Mouse (Mus musculus) CH12.LX (cell line): ENCODE measurements at regions not wholly inside any gene's neighbourhood (a gene's known extent, or its start where the extent isn't known, plus 50 kb on each side); places are given as distances from the start of the nearest gene placed in this dataset.

Source experiments
- DNase-seq: peaks from one replicate; pipeline ENCODE4 v3.0.0-alpha.2; 2013; ENCODE audit errors: extremely low read depth
- H3K27ac ChIP-seq: 2 replicates; pipeline ENCODE4 v1.5.1; 2012; ENCODE audit warnings: low read depth, mild to moderate bottlenecking, control low read depth, moderate library complexity; ENCODE audit not compliant: insufficient read depth
- H3K27me3 ChIP-seq: replicated peaks from 2 replicates; pipeline ENCODE3; 2012; ENCODE audit warnings: inconsistent platforms
- H3K36me3 ChIP-seq, 2 experiments: replicated peaks in 1 of 2; 2 replicates each; pipeline versions ENCODE3 to v1.6.1; 2012; ENCODE audit warnings: inconsistent platforms in 1 of 2, low read length in 1 of 2, mild to moderate bottlenecking in 1 of 2, mixed read lengths in 1 of 2, moderate library complexity in 1 of 2; ENCODE audit not compliant: control insufficient read depth in 1 of 2, insufficient read depth in 1 of 2
- H3K4me1 ChIP-seq, 2 experiments: 2 replicates each; pipeline ENCODE4 v1.6.1; 2012; ENCODE audit warnings: inconsistent platforms in 1 of 2, moderate library complexity in 1 of 2; ENCODE audit not compliant: insufficient read depth in 2 of 2, control insufficient read depth in 1 of 2
- H3K4me2 ChIP-seq: 2 replicates; pipeline ENCODE4 v1.6.1; 2012; ENCODE audit warnings: low read depth, mild to moderate bottlenecking, control low read depth; ENCODE audit not compliant: poor library complexity, insufficient read depth, severe bottlenecking
- H3K4me3 ChIP-seq, 3 experiments: fragments of 150-350 bp in 1 of 3; sonication (generic) in 1 of 3; replicated peaks in 1 of 3; 2 replicates each; pipeline versions ENCODE3 to v1.5.1; 2011 to 2012; ENCODE audit warnings: low read depth in 2 of 3, low read length in 2 of 3, mild to moderate bottlenecking in 2 of 3, moderate library complexity in 2 of 3, control low read depth in 1 of 3, improper control_type of control experiment in 1 of 3, inconsistent platforms in 1 of 3, mixed read lengths in 1 of 3; ENCODE audit not compliant: poor library complexity in 1 of 3
- H3K79me2 ChIP-seq: replicated peaks from 2 replicates; pipeline ENCODE4 v1.6.1; 2012; ENCODE audit warnings: mild to moderate bottlenecking, moderate library complexity; ENCODE audit not compliant: control insufficient read depth, poor library complexity, insufficient read depth, severe bottlenecking; ENCODE audit errors: extremely low read depth
- H3K9ac ChIP-seq: 2 replicates; pipeline ENCODE4 v1.6.1; 2012; ENCODE audit warnings: low read depth, mild to moderate bottlenecking, control low read depth, moderate library complexity; ENCODE audit not compliant: insufficient read depth
- H3K9me3 ChIP-seq: replicated peaks from 2 replicates; pipeline ENCODE3; 2012; ENCODE audit warnings: low read length, inconsistent platforms, mixed read lengths
- BHLHE40 ChIP-seq: IDR thresholded peaks from 2 replicates; pipeline ENCODE4 v1.6.1; 2011; ENCODE audit warnings: mild to moderate bottlenecking, low read depth, low read length, improper control_type of control experiment
- E2F4 ChIP-seq: IDR thresholded peaks from 2 replicates; pipeline ENCODE4 v1.6.1; 2011; ENCODE audit warnings: low read depth, low read length, improper control_type of control experiment; ENCODE audit not compliant: insufficient replicate concordance
- ELF1 ChIP-seq: IDR thresholded peaks from 2 replicates; pipeline ENCODE4 v1.6.1; 2014; ENCODE audit warnings: low read depth, mild to moderate bottlenecking, inconsistent platforms, low read length, improper control_type of control experiment
- ETS1 ChIP-seq: conservative IDR thresholded peaks from 2 replicates; pipeline ENCODE4 v1.6.1; 2012; ENCODE audit warnings: low read depth, mild to moderate bottlenecking, inconsistent platforms, low read length, improper control_type of control experiment, moderate library complexity
- GABPA ChIP-seq: IDR thresholded peaks from 2 replicates; pipeline ENCODE4 v1.6.1; 2012; ENCODE audit warnings: low read depth, low read length, improper control_type of control experiment, inconsistent platforms; ENCODE audit not compliant: insufficient replicate concordance
- HCFC1 ChIP-seq: IDR thresholded peaks from 2 replicates; pipeline ENCODE4 v1.6.1; 2012; ENCODE audit warnings: low read depth, mild to moderate bottlenecking, inconsistent platforms, low read length, improper control_type of control experiment
- MXI1 ChIP-seq: IDR thresholded peaks from 2 replicates; pipeline ENCODE4 v1.6.1; 2011; ENCODE audit warnings: mild to moderate bottlenecking, low read depth, low read length, improper control_type of control experiment
- MYC ChIP-seq: IDR thresholded peaks from 2 replicates; pipeline ENCODE4 v1.6.1; 2011; ENCODE audit warnings: low read depth, mild to moderate bottlenecking, improper control_type of control experiment, low read length
- NELFE ChIP-seq: IDR thresholded peaks from 2 replicates; pipeline ENCODE4 v1.6.1; 2011; ENCODE audit warnings: low read depth, low read length, improper control_type of control experiment
- NRF1 ChIP-seq: IDR thresholded peaks from 2 replicates; pipeline ENCODE4 v1.6.1; 2014; ENCODE audit warnings: low read depth, mild to moderate bottlenecking, inconsistent platforms, low read length, improper control_type of control experiment, moderate library complexity
- POLR2AphosphoS2 ChIP-seq: IDR thresholded peaks from 2 replicates; pipeline ENCODE4 v1.6.1; 2011; ENCODE audit warnings: low read depth, low read length, improper control_type of control experiment
- RAD21 ChIP-seq: IDR thresholded peaks from 2 replicates; pipeline ENCODE4 v1.6.1; 2011; ENCODE audit warnings: low read depth, mild to moderate bottlenecking, low read length, improper control_type of control experiment, moderate library complexity
- TCF12 ChIP-seq: IDR thresholded peaks from 2 replicates; pipeline ENCODE4 v1.6.1; 2014; ENCODE audit warnings: low read depth, mild to moderate bottlenecking, inconsistent platforms, low read length, improper control_type of control experiment
- UBTF ChIP-seq: IDR thresholded peaks from 2 replicates; pipeline ENCODE4 v1.6.1; 2012; ENCODE audit warnings: low read depth, mild to moderate bottlenecking, inconsistent platforms, low read length, improper control_type of control experiment, moderate library complexity
- USF2 ChIP-seq: conservative IDR thresholded peaks from 2 replicates; pipeline ENCODE4 v1.6.1; 2011; ENCODE audit warnings: low read depth, low read length, improper control_type of control experiment
- ZNF384 ChIP-seq: IDR thresholded peaks from 2 replicates; pipeline ENCODE4 v1.6.1; 2012; ENCODE audit warnings: low read depth, low read length, improper control_type of control experiment, inconsistent platforms
- dilution Hi-C: fragments of 300-500 bp; cut with MboI; formaldehyde crosslinking; loops from 2 replicates; pipeline ENCODE4 v1.14.3; 2020; ENCODE audit warnings: low sequenced_read_pairs; ENCODE audit not compliant: extremely low pct_unique_long_range_greater_than_20kb, extremely low pct_ligation_motif_present
- in situ Hi-C: fragments of 300-500 bp; cut with MboI; formaldehyde crosslinking; loops from 3 replicates; pipeline ENCODE4 v1.14.3; 2019; ENCODE audit warnings: low sequenced_read_pairs, low pct_ligation_motif_present, low pct_unique_long_range_greater_than_20kb, mixed read lengths

- no peak for DNase-seq
- dilution Hi-C loops (no loop called here), in situ Hi-C loops (no loop called here)
- Histone ChIP-seq H3K4me3 (no peak overlapping the region), H3K4me2 (no peak overlapping the region), H3K36me3 (no peaks in the 10 kb centered on the region), H3K27ac (no peak overlapping the region), H3K9me3 (no peaks in the 10 kb centered on the region), H3K79me2 (no peaks in the 10 kb centered on the region), H3K27me3 (no peaks in the 10 kb centered on the region), H3K4me1 (peaks cover 3 to 14% of the 10 kb centered on the region in 2 experiments; a peak in 3 of 4 replicates), H3K9ac (no peak overlapping the region)
- no peak for TF ChIP-seq USF2
- no peak for TF ChIP-seq HCFC1
- no peak for TF ChIP-seq NRF1
- no peak for TF ChIP-seq UBTF
- no peak for TF ChIP-seq ETS1
- TF ChIP-seq RAD21: no peak
- TF ChIP-seq BHLHE40: no peak
- TF ChIP-seq E2F4: no peak
- no peak for TF ChIP-seq POLR2AphosphoS2
Observed at GRCm38 (mm10) chr7:64032921-64033354, 94.2 kb upstream of the Klf13 start.

GRCm38 (mm10) chr7:64030650-64031049 lies 91.9 kb upstream of the Klf13 start:
- no peaks in the 10 kb centered on the region; a peak in 1 of 4 replicates for H3K4me1 ChIP-seq
- no peak for TF ChIP-seq GABPA
- TF ChIP-seq UBTF: no peak
- no peak for TF ChIP-seq TCF12
- TF ChIP-seq NELFE: no peak
- TF ChIP-seq ELF1: no peak
- TF ChIP-seq ZNF384: no peak
- no peak for TF ChIP-seq BHLHE40
- no peak for TF ChIP-seq MXI1
- TF ChIP-seq MYC: no peak
- no peak for TF ChIP-seq NRF1

More at GRCm38 (mm10) chr7:64030650-64031049, 91.9 kb upstream of the Klf13 start:
- Histone ChIP-seq H3K79me2 (no peaks in the 10 kb centered on the region), H3K27me3 (no peaks in the 10 kb centered on the region), H3K4me3 (no peak overlapping the region), H3K4me2 (no peak overlapping the region), H3K27ac (no peak overlapping the region), H3K9me3 (no peaks in the 10 kb centered on the region), H3K9ac (no peak overlapping the region), H3K36me3 (no peaks in the 10 kb centered on the region)
- dilution Hi-C loops: no loop called here
- no peak for DNase-seq
- in situ Hi-C loops: no loop called here
